Mouse (Mus musculus) megakaryocyte, embryonic 14.5 days (primary cell): Measurements from ENCODE around the gene L1cam.

Source experiments
- FLI1 ChIP-seq: IDR thresholded peaks from 2 replicates; pipeline ENCODE4 v1.6.1; 2012; ENCODE audit warnings: low read length, inconsistent platforms, mixed read lengths
- GATA1 ChIP-seq: IDR thresholded peaks from 3 replicates; pipeline ENCODE4 v1.6.1; 2012; ENCODE audit warnings: mixed read lengths, low read length, inconsistent platforms, borderline replicate concordance

GRCm38 (mm10) chrX:73854326-73855086 is 41.4 kb downstream of the L1cam start:
- TF ChIP-seq GATA1 (no peak), FLI1 (no peak)
